Mouse (Mus musculus) liver, embryonic 13.5 days (tissue): ENCODE data around the gene Caly. TPM values are rescaled to one million over a fixed set of nuclear protein-coding genes. Genes with fewer than 3 reads are reported as not detected.

ENCODE experiments used
- ATAC-seq: fragments of 200-750 bp; cut with Nextera tagmentation; 2 replicates; pipeline ENCODE4 v1.8.0; 2017; ENCODE audit warnings: low read depth, mild to moderate bottlenecking, moderate number of reproducible peaks, moderate library complexity
- DNase-seq: peaks from one replicate; pipeline ENCODE4 v3.0.0; 2022
- H3K27ac ChIP-seq: fragments of 300-500 bp; sonication (generic); 2 replicates; pipeline ENCODE4 v1.5.1; 2015; ENCODE audit warnings: moderate library complexity, mild to moderate bottlenecking, inconsistent platforms
- H3K27me3 ChIP-seq: fragments of 300-500 bp; sonication (generic); 2 replicates; pipeline ENCODE4 v1.6.1; 2015; ENCODE audit warnings: mild to moderate bottlenecking, inconsistent platforms
- H3K36me3 ChIP-seq: fragments of 300-500 bp; sonication (generic); 2 replicates; pipeline ENCODE4 v1.6.1; 2015; ENCODE audit warnings: mild to moderate bottlenecking, inconsistent platforms
- H3K4me1 ChIP-seq: fragments of 300-500 bp; sonication (generic); replicated peaks from 2 replicates; pipeline ENCODE4 v1.6.1; 2015; ENCODE audit warnings: inconsistent platforms
- H3K4me2 ChIP-seq: fragments of 300-500 bp; sonication (generic); 2 replicates; pipeline ENCODE4 v1.6.1; 2015; ENCODE audit warnings: inconsistent platforms, mild to moderate bottlenecking, moderate library complexity
- H3K4me3 ChIP-seq: fragments of 300-500 bp; sonication (generic); replicated peaks from 2 replicates; pipeline ENCODE4 v1.5.1; 2015; ENCODE audit warnings: mild to moderate bottlenecking, inconsistent platforms
- H3K9ac ChIP-seq: fragments of 300-500 bp; sonication (generic); 2 replicates; pipeline ENCODE4 v1.6.1; 2015; ENCODE audit warnings: mild to moderate bottlenecking, inconsistent platforms
- H3K9me3 ChIP-seq: fragments of 300-500 bp; sonication (generic); replicated peaks from 2 replicates; pipeline ENCODE4 v1.6.1; 2016; ENCODE audit warnings: inconsistent platforms
- WGBS: fragments of 180-500 bp; shearing (Covaris S2); methylation state at CpG from one replicate; pipeline ENCODE4 v1.1.7; 2015; ENCODE audit not compliant: insufficient replicate concordance; 5-methylcytosine and 5-hydroxymethylcytosine counted together
- polyA plus RNA-seq: library from polyadenylated mRNA; unstranded; fragments of >200 nt; fragmentation: Nextera tagmentation; extraction: Ambion mirVana; gene quantifications from 2 replicates; pipeline ENCODE4 v1.2.1, GENCODE M21; 2015

The Caly gene
- polyA plus RNA-seq, 1 experiment from 2014 or later: 0.33 TPM

- no peak overlapping the region for H3K9ac ChIP-seq
- no peak overlapping the region for H3K27ac ChIP-seq
- no peaks in the 10 kb centered on the region for H3K36me3 ChIP-seq
- no peaks in the 10 kb centered on the region for H3K9me3 ChIP-seq
- no peak for DNase-seq
- peaks cover 98% of the 10 kb centered on the region for H3K27me3 ChIP-seq
- 0 out of 2 replicates have a peak overlapping the region, but pooled peaks have one; percentile 32 for H3K4me3 ChIP-seq
- peaks cover 7% of the 10 kb centered on the region for H3K4me1 ChIP-seq
- no peak for ATAC-seq
- 26% methylated on average over 7 of the region's 7 CpGs for WGBS
- H3K4me2 ChIP-seq: peak overlapping the region; percentile 45
These were observed 23.8 kb downstream of the Caly start for GRCm38 (mm10) chr7:140058528-140058927.

GRCm38 (mm10) chr7:140057413-140058407 is 24.6 kb downstream of the Caly start:
- ATAC-seq (no peak), DNase-seq (no peak)
- Histone ChIP-seq H3K4me2 (peak overlapping the region; percentile 45), H3K4me1 (peaks cover 7% of the 10 kb centered on the region), H3K4me3 (peak overlapping the region; percentile 32), H3K27me3 (peaks cover 99% of the 10 kb centered on the region), H3K27ac (no peak overlapping the region), H3K9ac (no peak overlapping the region), H3K9me3 (no peaks in the 10 kb centered on the region), H3K36me3 (no peaks in the 10 kb centered on the region)
- WGBS: 4% methylated on average over 53 of the region's 53 CpGs

GRCm38 (mm10) chr7:140054124-140054523 is 28.2 kb downstream of the Caly start:
- H3K9ac ChIP-seq: no peak overlapping the region
- H3K9me3 ChIP-seq: no peaks in the 10 kb centered on the region
- H3K4me1 ChIP-seq: peaks cover 2% of the 10 kb centered on the region
- no peak overlapping the region for H3K4me3 ChIP-seq
- WGBS: 63% methylated on average over 4 of the region's 4 CpGs
- H3K4me2 ChIP-seq: no peak overlapping the region
- ATAC-seq: no peak
- peaks cover 99% of the 10 kb centered on the region for H3K27me3 ChIP-seq
- no peak for DNase-seq
- no peak overlapping the region for H3K27ac ChIP-seq
- no peaks in the 10 kb centered on the region for H3K36me3 ChIP-seq

GRCm38 (mm10) chr7:140049115-140049689 is 33.1 kb downstream of the Caly start:
- no peak for ATAC-seq

DNA sequence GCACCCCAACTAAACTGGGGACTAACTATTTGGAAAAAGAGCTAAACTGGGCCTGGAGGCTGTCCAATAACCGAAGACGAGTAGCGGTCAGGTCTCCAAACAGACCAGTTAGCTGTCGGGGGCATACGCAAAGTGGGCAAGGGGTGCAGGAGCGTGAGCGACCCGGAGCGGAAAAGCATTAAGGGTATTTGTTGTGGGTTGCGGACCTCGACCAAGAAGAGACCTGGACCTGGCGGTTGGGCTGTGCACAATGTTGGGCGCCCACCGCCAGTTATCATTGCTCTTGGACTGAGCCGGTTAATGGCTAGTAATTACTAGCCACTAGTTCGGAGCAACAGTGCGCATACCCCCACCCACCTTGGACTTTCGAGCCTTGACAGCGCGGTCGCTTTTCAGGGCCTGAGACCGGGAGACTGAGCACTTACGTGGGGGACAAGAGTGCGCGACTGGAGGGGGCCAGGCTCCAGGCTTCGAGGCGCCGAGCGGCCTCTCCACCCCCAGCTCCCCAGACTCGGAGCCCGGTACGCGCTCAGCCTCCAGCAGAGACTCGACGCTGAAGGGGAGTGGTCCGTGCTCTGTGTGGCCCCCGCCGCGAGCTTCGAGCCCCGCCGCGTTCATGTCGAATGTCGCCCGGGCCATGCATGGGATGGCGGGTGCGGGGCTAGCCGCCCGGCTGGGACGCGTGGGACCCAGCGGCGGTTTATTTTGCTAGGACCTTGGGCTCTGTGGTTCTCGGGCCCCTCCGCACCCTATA is 33.8 kb downstream of the Caly start, which contains the start of gene Msx3:
Gene Msx3, minus strand, starts transcription at position 729 of the 754 bp plus-strand sequence.
- DNase-seq (no peak), ATAC-seq (peak; percentile 15; the same call in 1 of the 2 replicates)
- Histone ChIP-seq H3K9me3 (no peaks in the 10 kb centered on the region), H3K4me3 (peak within 1 kb of the TSS; percentile 45), H3K4me2 (peak within 1 kb of the TSS; percentile 62), H3K27me3 (peaks cover 96% of the 10 kb centered on the region), H3K4me1 (peaks cover 14% of the 10 kb centered on the region), H3K9ac (no peak within 1 kb of the TSS), H3K36me3 (no peaks in the 10 kb centered on the region), H3K27ac (no peak within 1 kb of the TSS)
- 2% methylated on average over 56 of the region's 56 CpGs for WGBS

More at GRCm38 (mm10) chr7:140049115-140049689, 33.1 kb downstream of the Caly start:
- Histone ChIP-seq H3K4me2 (peak overlapping the region; percentile 62), H3K27me3 (peaks cover 99% of the 10 kb centered on the region), H3K4me1 (peaks cover 14% of the 10 kb centered on the region), H3K36me3 (no peaks in the 10 kb centered on the region), H3K9ac (no peak overlapping the region), H3K9me3 (no peaks in the 10 kb centered on the region), H3K4me3 (peak overlapping the region; percentile 45), H3K27ac (no peak overlapping the region)
- DNase-seq: no peak
- WGBS: 3% methylated on average over 34 of the region's 34 CpGs

- Histone ChIP-seq H3K36me3 (no peaks in the 10 kb centered on the region), H3K9me3 (no peaks in the 10 kb centered on the region), H3K4me2 (peak overlapping the region; percentile 62), H3K9ac (no peak overlapping the region), H3K27ac (no peak overlapping the region), H3K27me3 (peaks cover 90% of the 10 kb centered on the region), H3K4me3 (peak overlapping the region; percentile 7), H3K4me1 (peaks cover 16% of the 10 kb centered on the region)
- ATAC-seq: no peak
- no peak for DNase-seq
- 2% methylated on average over 33 of the region's 33 CpGs for WGBS
These were observed 34.5 kb downstream of the Caly start for GRCm38 (mm10) chr7:140047811-140048311.

DNA sequence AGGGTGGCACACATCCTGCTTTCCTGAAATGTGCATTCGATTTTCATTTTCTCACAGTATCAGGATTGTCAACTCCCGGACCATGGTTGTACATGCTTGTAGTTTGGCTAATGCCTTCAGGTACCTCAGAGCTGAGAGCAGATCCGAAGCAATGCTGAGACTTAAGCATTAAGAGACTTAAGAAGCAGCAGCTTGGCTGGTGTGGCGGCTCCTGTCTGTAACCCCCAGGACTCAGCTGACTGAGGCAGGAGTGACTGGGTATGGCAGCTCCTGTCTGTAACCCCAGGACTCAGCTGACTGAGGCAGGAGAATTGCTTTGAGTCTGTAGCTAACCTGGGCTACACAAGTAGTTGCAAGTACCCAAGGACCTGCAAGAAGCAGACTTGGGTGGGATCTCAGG is 36.8 kb downstream of the Caly start:
- peaks cover 67% of the 10 kb centered on the region for H3K27me3 ChIP-seq
- no peak overlapping the region for H3K4me3 ChIP-seq
- no peak for DNase-seq
- no peaks in the 10 kb centered on the region for H3K9me3 ChIP-seq
- ATAC-seq: no peak
- H3K27ac ChIP-seq: no peak overlapping the region
- H3K9ac ChIP-seq: no peak overlapping the region
- WGBS: 54% methylated on average over 4 of the region's 4 CpGs
- H3K4me2 ChIP-seq: no peak overlapping the region
- H3K36me3 ChIP-seq: peaks cover 7% of the 10 kb centered on the region
- peaks cover 22% of the 10 kb centered on the region for H3K4me1 ChIP-seq

DNA sequence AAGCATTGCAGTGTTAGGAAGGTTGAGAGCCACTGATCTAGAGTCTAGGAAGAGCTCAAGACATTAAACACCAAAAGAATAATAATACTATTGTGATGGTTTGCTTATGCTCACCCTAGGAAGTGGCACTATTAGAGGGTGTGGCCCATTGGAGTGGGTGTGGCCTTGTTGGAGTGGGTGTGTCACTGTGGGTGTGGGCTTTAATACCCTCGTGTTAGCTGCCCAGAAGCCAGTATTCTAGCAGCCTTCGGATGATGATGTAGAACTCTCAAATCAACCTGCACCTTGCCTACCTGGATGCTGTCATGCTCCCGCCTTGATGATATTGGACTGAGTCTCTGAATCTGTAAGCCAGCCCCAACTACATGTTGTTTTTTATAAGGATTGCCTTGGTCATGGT is 39.6 kb downstream of the Caly start:
- Histone ChIP-seq H3K4me1 (peaks cover 10% of the 10 kb centered on the region), H3K27ac (no peak overlapping the region), H3K36me3 (peaks cover 27% of the 10 kb centered on the region), H3K4me2 (no peak overlapping the region), H3K27me3 (peaks cover 39% of the 10 kb centered on the region), H3K9me3 (no peaks in the 10 kb centered on the region), H3K9ac (no peak overlapping the region), H3K4me3 (no peak overlapping the region)
- DNase-seq (no peak), ATAC-seq (peak; percentile 64)
- WGBS: 47% methylated on average over 3 of the region's 3 CpGs

DNA sequence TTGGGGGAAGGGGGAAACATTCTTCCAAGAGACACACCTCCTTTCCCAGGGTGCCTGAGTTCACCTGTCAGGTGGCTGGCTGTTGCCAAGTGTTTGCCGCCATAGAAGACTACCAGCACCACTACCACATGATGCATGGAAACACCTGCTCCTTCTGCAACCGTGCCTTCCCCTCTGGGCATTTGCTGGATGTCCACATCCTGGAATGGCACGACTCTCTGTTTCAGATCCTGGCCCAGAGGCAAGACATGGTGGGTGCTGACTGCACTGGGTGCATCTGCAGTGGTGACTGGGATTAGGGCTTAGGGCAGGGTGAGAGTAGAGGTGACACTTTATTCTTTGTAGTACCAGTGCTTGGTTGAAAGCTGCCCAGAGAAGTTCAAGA is 45.2 kb downstream of the Caly start:
- 61% methylated on average over 3 of the region's 3 CpGs for WGBS

DNA sequence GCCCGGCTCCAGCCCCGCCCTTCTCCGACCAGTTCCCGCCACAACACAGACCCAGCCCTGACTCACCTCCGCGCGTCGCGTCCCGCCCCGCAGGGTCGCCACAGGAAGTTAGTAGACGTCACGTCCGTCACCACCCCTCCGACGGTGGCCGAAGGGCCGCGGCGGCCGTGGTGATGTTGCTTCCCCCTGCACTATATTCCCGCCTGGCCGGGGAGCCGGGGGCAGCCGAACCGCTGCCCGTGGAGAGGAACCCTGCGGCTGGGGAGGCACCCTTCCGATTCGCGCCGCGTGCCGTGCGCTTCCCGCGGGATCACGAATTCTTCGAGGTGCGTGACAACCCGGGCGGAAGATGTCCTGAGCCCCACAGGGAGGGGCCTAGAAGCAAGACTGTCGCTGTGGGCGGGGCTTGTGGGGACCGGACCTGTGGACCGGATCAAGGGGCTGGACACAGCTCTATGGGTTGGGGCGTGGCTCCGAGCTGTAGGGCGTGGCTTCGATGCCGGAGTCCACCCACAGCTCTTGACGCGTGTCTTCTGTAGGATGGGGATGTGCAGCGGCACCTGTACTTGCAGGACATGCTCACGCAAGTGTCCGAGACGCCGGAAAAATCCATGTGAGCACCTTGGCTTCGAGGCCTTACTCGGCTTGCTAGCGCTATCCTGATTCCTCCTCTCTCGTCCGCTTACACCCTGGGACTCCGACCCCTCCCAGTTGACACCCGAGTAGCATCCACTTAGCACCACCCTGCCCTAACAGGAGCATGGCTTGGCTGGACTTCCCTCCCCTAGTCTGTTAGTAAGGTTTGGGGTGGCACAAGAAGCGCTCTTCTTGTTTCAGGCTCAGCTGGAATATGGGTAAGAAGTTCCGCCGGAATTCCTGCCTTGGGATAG is 45.8 kb downstream of the Caly start, which contains the start of the genes Zfp511 and Tubgcp2:
Gene Zfp511, plus strand, starts transcription at position 111 of the 890 bp plus-strand sequence.
Gene Tubgcp2, minus strand, starts transcription at position 389 of the 890 bp plus-strand sequence.
- DNase-seq (peak; percentile 95), ATAC-seq (peak; percentile 98)
- H3K27ac ChIP-seq: peak within 1 kb of the TSS; percentile 83
- H3K4me1 ChIP-seq: peaks cover 29% of the 10 kb centered on the region
- WGBS: 2% methylated on average over 69 of the region's 69 CpGs
- peak within 1 kb of the TSS; percentile 92 for H3K4me2 ChIP-seq
- H3K4me3 ChIP-seq: peak within 1 kb of the TSS; percentile 90
- no peaks in the 10 kb centered on the region for H3K9me3 ChIP-seq
- peak within 1 kb of the TSS; percentile 93 for H3K9ac ChIP-seq
- H3K36me3 ChIP-seq: peaks cover 52% of the 10 kb centered on the region
- H3K27me3 ChIP-seq: no peaks in the 10 kb centered on the region

More for the DNA sequence above, 45.2 kb downstream of the Caly start:
- no peaks in the 10 kb centered on the region for H3K9me3 ChIP-seq
- peaks cover 45% of the 10 kb centered on the region for H3K36me3 ChIP-seq
- peak overlapping the region; percentile 93 for H3K9ac ChIP-seq
- peaks cover 29% of the 10 kb centered on the region for H3K4me1 ChIP-seq
- peak overlapping the region; percentile 92 for H3K4me2 ChIP-seq
- no peak for ATAC-seq
- H3K27me3 ChIP-seq: no peaks in the 10 kb centered on the region
- DNase-seq: no peak
- H3K4me3 ChIP-seq: peak overlapping the region; percentile 90
- no peak overlapping the region for H3K27ac ChIP-seq
